Mouse (Mus musculus) CH12.LX (cell line): ENCODE results near the gene Rtn2.

Experiments
- CTCF ChIP-seq, 2 experiments: IDR thresholded peaks in 1 of 2; conservative IDR thresholded peaks in 1 of 2; 2 replicates each; pipeline ENCODE4 v1.5.1; 2011 to 2012; ENCODE audit warnings: low read depth in 2 of 2, low read length in 2 of 2, improper control_type of control experiment in 1 of 2, inconsistent platforms in 1 of 2, mild to moderate bottlenecking in 1 of 2, moderate library complexity in 1 of 2
- MAX ChIP-seq: IDR thresholded peaks from 2 replicates; pipeline ENCODE4 v1.6.1; 2011; ENCODE audit warnings: low read length, improper control_type of control experiment
- POLR2A ChIP-seq: IDR thresholded peaks from 2 replicates; pipeline ENCODE4 v1.6.1; 2011; ENCODE audit warnings: low read depth, mild to moderate bottlenecking, improper control_type of control experiment, low read length
- SIN3A ChIP-seq: IDR thresholded peaks from 2 replicates; pipeline ENCODE4 v1.6.1; 2012; ENCODE audit warnings: low read length, improper control_type of control experiment, inconsistent platforms
- ZKSCAN1 ChIP-seq: IDR thresholded peaks from 2 replicates; pipeline ENCODE4 v1.6.1; 2012; ENCODE audit warnings: low read depth, inconsistent platforms, low read length, improper control_type of control experiment, borderline replicate concordance

DNA sequence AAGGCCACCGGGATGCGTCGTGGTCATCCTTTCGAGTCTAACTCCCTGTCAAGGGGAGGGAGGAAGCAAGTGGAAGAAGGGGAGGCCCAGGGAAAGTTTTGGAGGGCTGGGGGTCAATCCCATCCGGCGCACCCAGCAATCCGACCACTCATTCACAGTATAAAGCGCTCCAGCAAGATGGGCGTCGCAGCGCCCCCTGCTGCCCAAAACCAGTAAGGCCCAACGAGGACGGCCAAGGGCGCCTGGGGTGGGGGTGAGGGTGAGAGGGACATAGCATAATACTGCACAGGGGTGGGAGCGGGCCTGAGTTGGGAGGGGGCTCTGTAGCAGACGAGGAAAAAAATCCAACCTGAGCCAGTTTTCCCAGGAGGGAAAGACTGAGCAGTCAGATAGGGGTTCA lies 21.3 kb downstream of the Rtn2 start:
- peak in 1 of 2 experiments; percentile 80; a peak in 3 of 4 replicates for TF ChIP-seq CTCF (conservative IDR thresholded peaks at IDR 0.05 in 1 of 2, IDR thresholded peaks at IDR 0.05 in 1 of 2; ENCODE audit: low read depth in 2 of 2, low read length in 2 of 2)
- no peak for TF ChIP-seq POLR2A
- TF ChIP-seq MAX = no peak
- TF ChIP-seq ZKSCAN1 = no peak
- TF ChIP-seq SIN3A = no peak
